In the genomic region with DNA sequence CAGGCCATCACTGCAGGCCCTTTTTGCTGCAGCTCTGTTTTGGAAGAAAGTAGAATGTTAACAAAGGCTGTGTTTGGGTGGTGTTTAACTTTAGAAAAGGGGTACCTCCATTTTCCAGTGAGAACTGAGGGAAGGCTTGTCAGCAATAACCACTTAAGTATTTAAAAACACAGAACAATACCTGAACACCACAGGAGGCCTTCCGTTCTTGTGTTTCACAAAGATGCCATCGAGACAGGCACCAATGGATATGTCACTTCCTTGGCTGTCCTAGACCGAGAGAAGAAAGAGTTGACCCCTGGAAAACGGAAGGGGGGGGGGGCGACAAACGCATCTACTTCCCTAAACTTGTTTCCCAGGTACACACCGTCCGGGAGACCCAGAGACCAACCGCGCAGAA, we compare ENCODE assay signal across 20 mouse cellular contexts. TPM values are rescaled to one million over a fixed set of nuclear protein-coding genes. Genes with fewer than 3 reads are reported as not detected.
A peak's percentile ranks its signal among the peaks of the same experiment; 100 is the strongest.
DNase-seq lines count a peak whose midpoint lies in the region; ATAC-seq and TF ChIP-seq lines count a peak whose summit lies in the region.
"Had no signal": no experiment of that assay in that cellular context is flagged by ENCODE, and none has a peak within 500 bp of the region (broad histone marks: within the 10 kb centered on the region; RNA-seq: fewer than 3 reads in every experiment).

No protein-coding gene starts in this region.

- WGBS in midbrain, embryonic 11.5 days = 79% methylated on average over 10 of the region's 10 CpGs
- 76% methylated on average over 10 of the region's 10 CpGs for WGBS in midbrain, embryonic 15.5 days
- 81% methylated on average over 10 of the region's 10 CpGs for WGBS in liver, postnatal 0 days (ENCODE audit: insufficient replicate concordance)

- H3K27ac ChIP-seq in midbrain, embryonic 11.5 days (ENCODE audit: low read depth, low read length) = no peak overlapping the region
- no peak overlapping the region for H3K27ac ChIP-seq in midbrain, embryonic 15.5 days
- H3K27ac ChIP-seq in liver, postnatal 0 days (ENCODE audit: low read depth) = no peak overlapping the region
- H3K27ac ChIP-seq: forebrain, embryonic 12.5 days; hindbrain, embryonic 13.5 days; hindbrain, postnatal 0 days had no signal

- no peak overlapping the region for H3K4me2 ChIP-seq in midbrain, embryonic 11.5 days
- H3K4me2 ChIP-seq in midbrain, embryonic 15.5 days = no peak overlapping the region
- H3K4me2 ChIP-seq in liver, postnatal 0 days (ENCODE audit: low read depth, low read length) = no peak overlapping the region
- H3K4me2 ChIP-seq: forebrain, embryonic 12.5 days; heart, embryonic 12.5 days; hindbrain, embryonic 13.5 days had no signal

- peaks cover 2% of the 10 kb centered on the region; the same call in 1 of the 2 replicates for H3K36me3 ChIP-seq in midbrain, embryonic 11.5 days (ENCODE audit: control insufficient read depth, insufficient read depth, low read length)
- H3K36me3 ChIP-seq in midbrain, embryonic 15.5 days (replicated peaks) = no peaks in the 10 kb centered on the region
- 0 out of 2 replicates have a peak, but pooled peaks cover 2% of the 10 kb centered on the region for H3K36me3 ChIP-seq in liver, postnatal 0 days (replicated peaks; ENCODE audit: insufficient read depth, low read length)

- no peak overlapping the region for H3K9ac ChIP-seq in midbrain, embryonic 11.5 days (ENCODE audit: low read length)
- H3K9ac ChIP-seq in midbrain, embryonic 15.5 days = no peak overlapping the region
- no peak overlapping the region for H3K9ac ChIP-seq in liver, postnatal 0 days (replicated peaks)
- H3K9ac ChIP-seq: forebrain, embryonic 12.5 days; heart, embryonic 12.5 days; hindbrain, embryonic 13.5 days had no signal

- TF ChIP-seq EP300 in liver, postnatal 0 days (IDR thresholded peaks at IDR 0.05; ENCODE audit: low read depth) = no peak

- no peak for TF ChIP-seq CTCF in liver, postnatal 0 days (IDR thresholded peaks at IDR 0.05; ENCODE audit: low read depth)

- no peaks in the 10 kb centered on the region for H3K4me1 ChIP-seq in midbrain, embryonic 11.5 days (ENCODE audit: control insufficient read depth, insufficient read depth, low read length)
- H3K4me1 ChIP-seq in midbrain, embryonic 15.5 days = no peaks in the 10 kb centered on the region
- no peaks in the 10 kb centered on the region for H3K4me1 ChIP-seq in liver, postnatal 0 days (ENCODE audit: insufficient read depth)
- H3K4me1 ChIP-seq: forebrain, embryonic 12.5 days; heart, embryonic 12.5 days; hindbrain, embryonic 13.5 days had no signal

- no peak overlapping the region for H3K4me3 ChIP-seq in midbrain, embryonic 11.5 days (ENCODE audit: low read depth, low read length)
- H3K4me3 ChIP-seq in midbrain, embryonic 15.5 days = no peak overlapping the region
- H3K4me3 ChIP-seq in liver, postnatal 0 days (ENCODE audit: low read depth, low read length) = no peak overlapping the region
- H3K4me3 ChIP-seq: forebrain, embryonic 12.5 days; heart, embryonic 12.5 days; hindbrain, embryonic 13.5 days had no signal

- no peaks in the 10 kb centered on the region for H3K9me3 ChIP-seq in midbrain, embryonic 11.5 days (ENCODE audit: control insufficient read depth, low read length)
- no peaks in the 10 kb centered on the region for H3K9me3 ChIP-seq in midbrain, embryonic 15.5 days
- no peaks in the 10 kb centered on the region for H3K9me3 ChIP-seq in liver, postnatal 0 days (ENCODE audit: low read length)
- H3K9me3 ChIP-seq: forebrain, embryonic 12.5 days; heart, embryonic 12.5 days; hindbrain, embryonic 13.5 days had no signal

- no peaks in the 10 kb centered on the region for H3K27me3 ChIP-seq in midbrain, embryonic 11.5 days (ENCODE audit: control insufficient read depth, insufficient read depth, low read length)
- H3K27me3 ChIP-seq in midbrain, embryonic 15.5 days (replicated peaks) = no peaks in the 10 kb centered on the region
- H3K27me3 ChIP-seq in liver, postnatal 0 days (ENCODE audit: insufficient read depth, low read length) = no peaks in the 10 kb centered on the region
- H3K27me3 ChIP-seq: forebrain, embryonic 12.5 days; heart, embryonic 12.5 days; hindbrain, embryonic 13.5 days; Patski had no signal

- DNase-seq in midbrain, embryonic 11.5 days (ENCODE audit: low spot score, missing footprints) = peak; percentile 21
- peak; percentile 93 for DNase-seq in R1 (ENCODE audit: low read depth, low spot score)
- no peak for DNase-seq in embryo, embryonic 11 days
- DNase-seq in liver, postnatal 0 days = no peak
- DNase-seq: adrenal gland, postnatal 10 days; cerebellum, adult 11-12 months; cerebellum, adult 9-10 months; cerebellum, postnatal 25 days; gastrocnemius, postnatal 10 days; heart, postnatal 4 days had no signal

- ATAC-seq in midbrain, embryonic 11.5 days (ENCODE audit: low FRiP score) = no peak
- ATAC-seq in midbrain, embryonic 15.5 days (replicated peaks) = no peak
- ATAC-seq in granulocyte monocyte progenitor cell, adult 5-6 weeks (replicated peaks; ENCODE audit: poor library complexity, severe bottlenecking) = peak; percentile 44
- ATAC-seq in megakaryocyte progenitor cell, adult 5-6 weeks (replicated peaks; ENCODE audit: poor library complexity) = 0 out of 2 replicates have a peak, but pooled peaks have one; percentile 6
- no peak for ATAC-seq in liver, postnatal 0 days
- ATAC-seq in megakaryocyte-erythroid progenitor cell, adult 5-6 weeks (replicated peaks; ENCODE audit: low FRiP score, low TSS enrichment, poor library complexity, severe bottlenecking) = no peak
- ATAC-seq: forebrain, embryonic 16.5 days; hindbrain, postnatal 0 days; Patski had no signal

RNA-seq across cellular contexts. Expression of a gene that starts 33.2 kb away (rescaled TPM):
- polyA plus RNA-seq in midbrain, embryonic 11.5 days (2014; fragmentation: Nextera tagmentation; extraction: Ambion mirVana) = 7.2 and 8.4 TPM in 2 replicates
- 4.7 and 5.0 TPM in 2 replicates for polyA plus RNA-seq in midbrain, embryonic 15.5 days (2015; fragmentation: Nextera tagmentation; extraction: Ambion mirVana)
- 4.7 and 7.8 TPM in 2 replicates for total RNA-seq in granulocyte monocyte progenitor cell, adult 5-6 weeks (2014; fragmentation: Nextera tagmentation)
- total RNA-seq in granulocyte monocyte progenitor cell, adult 5-6 weeks (2017) = 2.7 and 3.2 TPM in 2 replicates
- total RNA-seq in megakaryocyte progenitor cell, adult 5-6 weeks (2015) = 5.9 and 8.0 TPM in 2 replicates
- total RNA-seq in megakaryocyte progenitor cell, adult 5-6 weeks (2017) = 2.7 and 3.1 TPM in 2 replicates
- 4.0 and 4.1 TPM in 2 replicates for polyA plus RNA-seq in liver, postnatal 0 days (2015; fragmentation: Nextera tagmentation; extraction: Ambion mirVana)
- total RNA-seq in megakaryocyte-erythroid progenitor cell, adult 5-6 weeks (2014; fragmentation: Nextera tagmentation) = 3.0 and 7.5 TPM in 2 replicates
- total RNA-seq in megakaryocyte-erythroid progenitor cell, adult 5-6 weeks (2017) = 1.6 and 4.7 TPM in 2 replicates

RNA-seq across cellular contexts. Expression of a gene that starts 42.8 kb away (rescaled TPM):
- 180 and 194 TPM in 2 replicates for polyA plus RNA-seq in midbrain, embryonic 11.5 days (2014; fragmentation: Nextera tagmentation; extraction: Ambion mirVana)
- polyA plus RNA-seq in midbrain, embryonic 15.5 days (2015; fragmentation: Nextera tagmentation; extraction: Ambion mirVana) = 105 and 106 TPM in 2 replicates
- 123 and 138 TPM in 2 replicates for total RNA-seq in granulocyte monocyte progenitor cell, adult 5-6 weeks (2014; fragmentation: Nextera tagmentation)
- total RNA-seq in granulocyte monocyte progenitor cell, adult 5-6 weeks (2017) = 99.0 and 116 TPM in 2 replicates
- total RNA-seq in megakaryocyte progenitor cell, adult 5-6 weeks (2015) = 214 and 244 TPM in 2 replicates
- 105 and 126 TPM in 2 replicates for total RNA-seq in megakaryocyte progenitor cell, adult 5-6 weeks (2017)
- polyA plus RNA-seq in liver, postnatal 0 days (2015; fragmentation: Nextera tagmentation; extraction: Ambion mirVana) = 28.8 and 29.2 TPM in 2 replicates
- total RNA-seq in megakaryocyte-erythroid progenitor cell, adult 5-6 weeks (2014; fragmentation: Nextera tagmentation) = 186 and 193 TPM in 2 replicates
- 106 and 111 TPM in 2 replicates for total RNA-seq in megakaryocyte-erythroid progenitor cell, adult 5-6 weeks (2017)

Comparison
In these comparisons a context has a peak if more than half of its experiments do, and no peak if none do; other contexts are left out.
1. ATAC-seq: peak in granulocyte monocyte progenitor cell, adult 5-6 weeks (single experiment) and megakaryocyte progenitor cell, adult 5-6 weeks (single experiment); none in midbrain, embryonic 11.5 days (single experiment), midbrain, embryonic 15.5 days (single experiment), liver, postnatal 0 days (single experiment) and megakaryocyte-erythroid progenitor cell, adult 5-6 weeks (single experiment).
2. DNase-seq: peak in midbrain, embryonic 11.5 days (single experiment) and R1 (single experiment); none in embryo, embryonic 11 days (single experiment) and liver, postnatal 0 days (single experiment).